Mouse (Mus musculus) limb, embryonic 12.5 days (tissue): ENCODE results near the gene Sirpa. TPM values are rescaled to one million over a fixed set of nuclear protein-coding genes. Genes with fewer than 3 reads are reported as not detected.

ENCODE experiments used
- ATAC-seq: fragments of 200-750 bp; cut with Nextera tagmentation; 2 replicates; pipeline ENCODE4 v1.8.0; 2017; ENCODE audit warnings: low read depth, moderate TSS enrichment; ENCODE audit not compliant: insufficient number of reproducible peaks, insufficient read depth, low FRiP score, low TSS enrichment
- H3K27ac ChIP-seq: fragments of 300-500 bp; sonication (generic); 2 replicates; pipeline ENCODE4 v1.5.1; 2016; ENCODE audit warnings: mild to moderate bottlenecking, moderate library complexity
- H3K27me3 ChIP-seq: fragments of 300-500 bp; sonication (generic); 2 replicates; pipeline ENCODE4 v1.6.1; 2016; ENCODE audit warnings: mild to moderate bottlenecking, moderate library complexity
- H3K36me3 ChIP-seq: fragments of 300-500 bp; sonication (generic); 2 replicates; pipeline ENCODE4 v1.6.1; 2016; ENCODE audit warnings: mild to moderate bottlenecking, moderate library complexity
- H3K4me1 ChIP-seq: fragments of 300-500 bp; sonication (generic); replicated peaks from 2 replicates; pipeline ENCODE4 v1.6.1; 2016
- H3K4me2 ChIP-seq: fragments of 300-500 bp; sonication (generic); 2 replicates; pipeline ENCODE4 v1.6.1; 2016; ENCODE audit warnings: mild to moderate bottlenecking, moderate library complexity
- H3K4me3 ChIP-seq: fragments of 300-500 bp; sonication (generic); replicated peaks from 2 replicates; pipeline ENCODE4 v1.5.1; 2016; ENCODE audit warnings: mild to moderate bottlenecking
- H3K9ac ChIP-seq: fragments of 300-500 bp; sonication (generic); replicated peaks from 2 replicates; pipeline ENCODE4 v1.6.1; 2016; ENCODE audit warnings: mild to moderate bottlenecking, moderate library complexity
- H3K9me3 ChIP-seq: fragments of 300-500 bp; sonication (generic); 2 replicates; pipeline ENCODE4 v1.6.1; 2016; ENCODE audit warnings: mild to moderate bottlenecking, moderate library complexity
- WGBS: fragments of 180-500 bp; shearing (Covaris S2); methylation state at CpG from one replicate; pipeline ENCODE4 v1.1.7; 2016; 5-methylcytosine and 5-hydroxymethylcytosine counted together
- polyA plus RNA-seq: library from polyadenylated mRNA; unstranded; fragments of >200 nt; fragmentation: Nextera tagmentation; extraction: Ambion mirVana; gene quantifications from 2 replicates; pipeline ENCODE4 v1.2.1, GENCODE M21; 2016

Sirpa gene
- polyA plus RNA-seq, 1 experiment from 2014 or later, result 17.0 TPM

- no peak overlapping the region for H3K27ac ChIP-seq
These were observed 6.6 kb upstream of the Sirpa start for GRCm38 (mm10) chr2:129585904-129586514.

GRCm38 (mm10) chr2:129587241-129587640 lies 5.4 kb upstream of the Sirpa start:
- ATAC-seq, result no peak
- H3K36me3 ChIP-seq, result no peaks in the 10 kb centered on the region
- H3K4me3 ChIP-seq, result no peak overlapping the region
- no peak overlapping the region for H3K27ac ChIP-seq
- peaks cover 16% of the 10 kb centered on the region for H3K4me1 ChIP-seq
- peaks cover 14% of the 10 kb centered on the region; the same call in 1 of the 2 replicates for H3K27me3 ChIP-seq
- 46% methylated on average over 3 of the region's 3 CpGs for WGBS
- no peak overlapping the region for H3K9ac ChIP-seq
- H3K4me2 ChIP-seq, result no peak overlapping the region
- H3K9me3 ChIP-seq, result no peaks in the 10 kb centered on the region

More at GRCm38 (mm10) chr2:129585904-129586514, 6.6 kb upstream of the Sirpa start:
- H3K27me3 ChIP-seq, result peaks cover 8% of the 10 kb centered on the region; the same call in 1 of the 2 replicates
- WGBS, result 86% methylated on average over 11 of the region's 11 CpGs
- H3K9me3 ChIP-seq, result no peaks in the 10 kb centered on the region
- peaks cover 13% of the 10 kb centered on the region for H3K4me1 ChIP-seq
- H3K4me3 ChIP-seq, result no peak overlapping the region
- H3K36me3 ChIP-seq, result no peaks in the 10 kb centered on the region
- ATAC-seq, result no peak
- H3K4me2 ChIP-seq, result no peak overlapping the region
- no peak overlapping the region for H3K9ac ChIP-seq

DNA sequence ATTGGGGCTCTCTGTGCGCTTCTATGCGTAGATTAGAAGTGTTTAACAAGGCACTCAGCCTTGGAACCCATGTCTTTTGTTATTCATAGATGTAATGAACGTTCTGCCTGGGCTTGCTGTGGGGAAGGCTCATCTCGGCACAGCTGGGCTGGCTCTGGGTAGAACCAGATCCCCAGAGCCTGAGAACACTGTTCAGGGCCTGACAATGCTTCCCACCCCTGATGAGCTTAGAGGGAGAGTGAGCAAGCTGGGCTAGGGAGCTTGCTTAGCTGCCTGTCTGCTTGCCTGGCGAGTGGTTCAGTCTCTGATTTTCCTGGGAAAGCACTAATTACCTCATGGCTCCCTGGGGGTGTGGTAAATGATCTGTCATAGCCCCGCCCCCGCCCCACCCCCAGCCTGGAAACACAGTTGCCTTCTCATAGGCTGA lies 4.8 kb upstream of the Sirpa start:
- H3K27ac ChIP-seq, result no peak overlapping the region
- no peak overlapping the region for H3K4me3 ChIP-seq
- no peak for ATAC-seq
- H3K4me2 ChIP-seq, result no peak overlapping the region
- no peaks in the 10 kb centered on the region for H3K36me3 ChIP-seq
- peaks cover 20% of the 10 kb centered on the region for H3K4me1 ChIP-seq
- H3K9me3 ChIP-seq, result no peaks in the 10 kb centered on the region
- 14% methylated on average over 7 of the region's 7 CpGs for WGBS
- peaks cover 14% of the 10 kb centered on the region; the same call in 1 of the 2 replicates for H3K27me3 ChIP-seq
- no peak overlapping the region for H3K9ac ChIP-seq

DNA sequence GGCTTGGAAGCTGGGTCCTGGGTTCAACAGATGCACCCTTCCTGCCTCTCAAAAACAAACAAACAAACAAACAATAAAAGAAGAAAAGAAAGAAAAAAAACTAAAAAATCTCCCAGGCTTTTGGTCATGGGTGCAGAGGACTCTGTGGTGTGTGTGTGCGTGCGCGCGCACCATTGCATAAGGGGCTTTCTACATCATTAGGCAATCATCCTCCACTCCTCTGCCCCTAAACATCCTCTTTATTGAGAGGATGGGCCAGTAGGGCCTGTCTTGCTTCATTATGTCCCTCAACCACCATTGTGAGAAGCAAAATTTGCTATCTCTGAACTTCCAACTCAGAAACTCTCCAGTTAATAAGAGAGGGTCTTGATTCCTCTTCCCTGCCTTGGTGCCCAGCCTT lies 738 bp upstream of the Sirpa start:
- Histone ChIP-seq H3K27me3 (peaks cover 28% of the 10 kb centered on the region), H3K4me1 (peaks cover 26% of the 10 kb centered on the region), H3K9ac (0 out of 2 replicates have a peak overlapping the region, but pooled peaks have one; percentile 85), H3K4me3 (peak overlapping the region; percentile 67), H3K27ac (0 out of 2 replicates have a peak overlapping the region, but pooled peaks have one; percentile 85), H3K9me3 (no peaks in the 10 kb centered on the region), H3K4me2 (peak overlapping the region; percentile 88), H3K36me3 (no peaks in the 10 kb centered on the region)
- WGBS, result 96% methylated on average over 4 of the region's 4 CpGs
- no peak for ATAC-seq

DNA sequence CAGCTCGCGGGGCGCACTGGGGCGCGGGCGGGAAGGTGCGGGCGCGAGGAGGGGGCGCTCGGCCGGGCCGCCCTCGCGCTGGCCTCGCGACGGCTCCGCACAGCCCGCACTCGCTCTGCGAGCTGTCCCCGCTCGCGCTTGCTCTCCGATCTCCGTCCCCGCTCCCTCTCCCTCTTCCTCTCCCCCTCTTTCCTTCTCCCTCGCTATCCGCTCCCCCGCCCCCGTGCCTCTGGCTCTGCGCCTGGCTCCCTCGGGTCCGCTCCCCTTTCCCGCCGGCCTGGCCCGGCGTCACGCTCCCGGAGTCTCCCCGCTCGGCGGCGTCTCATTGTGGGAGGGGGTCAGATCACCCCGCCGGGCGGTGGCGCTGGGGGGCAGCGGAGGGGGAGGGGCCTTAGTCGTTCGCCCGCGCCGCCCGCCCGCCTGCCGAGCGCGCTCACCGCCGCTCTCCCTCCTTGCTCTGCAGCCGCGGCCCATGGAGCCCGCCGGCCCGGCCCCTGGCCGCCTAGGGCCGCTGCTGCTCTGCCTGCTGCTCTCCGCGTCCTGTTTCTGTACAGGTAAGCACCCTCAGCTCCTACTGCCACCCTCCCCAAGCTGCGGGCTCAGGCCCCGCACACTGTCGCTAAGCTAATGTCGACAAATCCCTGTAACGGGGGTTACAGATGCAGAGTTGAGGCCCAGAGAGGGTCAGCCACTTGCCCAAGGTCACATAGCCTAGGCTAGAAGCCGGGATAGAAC lies 673 bp downstream of the Sirpa start:
- Histone ChIP-seq H3K27me3 (peaks cover 28% of the 10 kb centered on the region), H3K4me1 (peaks cover 20% of the 10 kb centered on the region), H3K9ac (peak overlapping the region; percentile 85), H3K9me3 (no peaks in the 10 kb centered on the region), H3K4me3 (peak overlapping the region; percentile 67), H3K36me3 (no peaks in the 10 kb centered on the region), H3K27ac (peak overlapping the region; percentile 85), H3K4me2 (peak overlapping the region; percentile 88)
- peak; percentile 77 for ATAC-seq
- WGBS, result under 1% methylated on average over 47 of the region's 77 CpGs

GRCm38 (mm10) chr2:129593876-129594421 lies 1.3 kb downstream of the Sirpa start:
- Histone ChIP-seq H3K36me3 (no peaks in the 10 kb centered on the region), H3K4me2 (peak overlapping the region; percentile 88), H3K4me3 (peak overlapping the region; percentile 67), H3K9ac (peak overlapping the region; percentile 85), H3K4me1 (peaks cover 20% of the 10 kb centered on the region), H3K27ac (peak overlapping the region; percentile 85), H3K9me3 (no peaks in the 10 kb centered on the region), H3K27me3 (peaks cover 28% of the 10 kb centered on the region)
- peak; percentile 30; the same call in 1 of the 2 replicates for ATAC-seq
- WGBS, result 7% methylated on average over 13 of the region's 13 CpGs

DNA sequence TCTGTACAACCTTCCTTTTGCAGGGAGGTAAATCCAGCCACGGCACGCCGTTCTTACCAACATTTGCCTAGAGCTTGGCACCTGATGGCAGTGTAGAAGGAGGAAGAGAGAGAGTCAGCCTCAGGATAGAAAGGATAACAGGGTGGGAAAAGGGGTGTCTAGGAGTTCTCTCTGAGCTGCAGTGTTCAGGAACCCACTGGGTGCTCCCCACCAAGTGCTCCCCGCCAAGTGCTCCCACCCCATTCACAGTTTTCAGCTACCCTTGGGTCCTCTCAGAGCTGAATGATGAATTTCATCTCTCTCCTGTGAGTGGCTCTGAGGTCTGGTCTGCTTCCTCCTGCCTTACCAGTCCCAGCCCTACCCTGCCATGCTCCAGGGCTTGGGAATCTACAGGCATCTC lies 1.9 kb downstream of the Sirpa start:
- no peaks in the 10 kb centered on the region for H3K9me3 ChIP-seq
- ATAC-seq, result no peak
- H3K27me3 ChIP-seq, result peaks cover 28% of the 10 kb centered on the region
- H3K4me2 ChIP-seq, result peak overlapping the region; percentile 88
- peaks cover 26% of the 10 kb centered on the region for H3K4me1 ChIP-seq
- no peak overlapping the region for H3K27ac ChIP-seq
- H3K36me3 ChIP-seq, result no peaks in the 10 kb centered on the region
- WGBS, result 68% methylated on average over 4 of the region's 4 CpGs
- peak overlapping the region; percentile 67; the same call in 1 of the 2 replicates for H3K4me3 ChIP-seq
- H3K9ac ChIP-seq, result no peak overlapping the region; the same call in 1 of the 2 replicates

DNA sequence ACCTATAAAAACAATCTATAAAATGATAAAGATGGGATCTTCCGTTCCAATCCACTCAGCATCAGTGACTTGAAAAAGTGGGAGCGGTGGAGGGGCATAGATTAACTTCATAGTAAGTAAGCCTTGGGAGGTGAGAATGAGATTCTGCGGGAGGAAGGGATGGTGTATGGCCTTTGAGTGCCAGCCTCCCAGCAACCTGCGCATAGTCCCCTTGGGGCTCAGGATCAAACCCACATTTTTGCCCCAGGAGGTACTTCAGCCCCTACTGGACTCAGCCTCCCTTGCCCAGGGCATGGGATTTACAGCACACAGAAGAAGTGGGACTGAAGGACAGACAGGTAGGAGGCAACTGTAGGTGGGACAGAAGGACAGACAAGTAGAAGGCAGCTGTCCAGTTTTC lies 2.6 kb downstream of the Sirpa start:
- WGBS, result 63% methylated on average over 4 of the region's 4 CpGs
- Histone ChIP-seq H3K27me3 (peaks cover 28% of the 10 kb centered on the region), H3K4me1 (peaks cover 29% of the 10 kb centered on the region), H3K4me2 (no peak overlapping the region), H3K36me3 (no peaks in the 10 kb centered on the region), H3K9ac (no peak overlapping the region), H3K27ac (no peak overlapping the region), H3K4me3 (no peak overlapping the region), H3K9me3 (no peaks in the 10 kb centered on the region)
- ATAC-seq, result no peak

- no peaks in the 10 kb centered on the region for H3K36me3 ChIP-seq
- H3K4me3 ChIP-seq, result no peak overlapping the region
- ATAC-seq, result no peak
- WGBS, result 61% methylated on average over 7 of the region's 7 CpGs
- no peak overlapping the region for H3K9ac ChIP-seq
- peaks cover 29% of the 10 kb centered on the region for H3K4me1 ChIP-seq
- peaks cover 24% of the 10 kb centered on the region for H3K27me3 ChIP-seq
- no peaks in the 10 kb centered on the region for H3K9me3 ChIP-seq
- no peak overlapping the region for H3K27ac ChIP-seq
- H3K4me2 ChIP-seq, result no peak overlapping the region
These were observed 3.1 kb downstream of the Sirpa start for GRCm38 (mm10) chr2:129595661-129596209.

DNA sequence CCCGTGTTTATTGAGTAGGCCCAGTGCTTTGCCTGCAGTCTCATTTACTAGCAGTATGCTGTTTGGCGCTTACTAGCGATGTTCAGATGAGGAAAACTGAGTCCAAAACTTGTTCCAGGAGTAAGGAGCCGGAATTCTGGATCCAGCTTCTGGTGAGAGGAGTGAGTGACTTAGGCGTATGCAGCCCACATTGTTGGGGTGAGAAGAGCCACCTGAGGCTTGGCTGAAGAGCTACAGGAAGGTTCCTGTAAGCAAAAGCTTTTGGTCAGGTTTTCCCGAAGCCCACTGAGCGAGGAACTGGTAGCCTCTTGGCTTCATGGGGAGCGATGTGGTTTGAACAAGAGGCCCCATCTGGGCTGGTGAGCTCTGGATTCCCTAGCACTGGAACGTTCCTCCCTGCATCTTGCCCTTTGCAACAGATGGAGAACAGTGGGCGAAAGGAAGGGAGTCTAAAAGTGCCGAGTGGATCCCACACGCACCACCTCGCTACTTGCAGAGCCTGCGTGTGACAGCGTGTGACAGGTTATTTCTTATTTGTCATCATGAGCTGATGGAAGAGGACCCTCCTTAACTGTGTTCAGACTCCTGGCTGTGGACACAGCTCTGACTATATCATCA lies 4.0 kb downstream of the Sirpa start:
- no peak overlapping the region for H3K9ac ChIP-seq
- no peaks in the 10 kb centered on the region for H3K9me3 ChIP-seq
- no peaks in the 10 kb centered on the region for H3K36me3 ChIP-seq
- H3K27me3 ChIP-seq, result peaks cover 17% of the 10 kb centered on the region
- H3K4me2 ChIP-seq, result no peak overlapping the region
- no peak overlapping the region for H3K27ac ChIP-seq
- H3K4me3 ChIP-seq, result no peak overlapping the region
- WGBS, result 91% methylated on average over 15 of the region's 15 CpGs
- peaks cover 29% of the 10 kb centered on the region for H3K4me1 ChIP-seq
- ATAC-seq, result no peak

DNA sequence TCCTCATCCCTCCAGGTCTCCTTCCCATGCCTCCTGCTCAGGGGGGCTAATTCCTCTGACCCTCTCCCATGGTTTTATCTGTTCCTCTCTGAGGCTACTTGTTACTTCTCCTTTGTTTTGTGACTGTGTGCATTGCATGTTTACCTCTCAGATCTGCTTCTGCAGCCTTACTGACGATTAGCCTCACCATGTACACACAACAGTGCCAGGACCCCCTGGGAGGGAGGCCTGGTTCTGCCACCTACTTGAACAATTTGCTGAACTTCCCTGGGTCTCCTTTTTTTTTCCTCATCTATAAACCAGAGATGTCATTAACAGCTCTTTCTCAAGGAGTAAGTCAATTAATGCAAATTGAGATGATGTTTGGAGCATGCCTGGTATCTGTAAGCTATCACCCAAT lies 4.9 kb downstream of the Sirpa start:
- ATAC-seq, result no peak
- Histone ChIP-seq H3K9me3 (no peaks in the 10 kb centered on the region), H3K4me3 (no peak overlapping the region), H3K27me3 (peaks cover 17% of the 10 kb centered on the region), H3K4me2 (no peak overlapping the region), H3K4me1 (peaks cover 23% of the 10 kb centered on the region), H3K36me3 (no peaks in the 10 kb centered on the region), H3K9ac (no peak overlapping the region), H3K27ac (no peak overlapping the region)
- 32% methylated on average over 1 of the region's 1 CpGs for WGBS
